Mouse (Mus musculus): Measurements from ENCODE around the gene Pebp1.

The Pebp1 gene

DNA sequence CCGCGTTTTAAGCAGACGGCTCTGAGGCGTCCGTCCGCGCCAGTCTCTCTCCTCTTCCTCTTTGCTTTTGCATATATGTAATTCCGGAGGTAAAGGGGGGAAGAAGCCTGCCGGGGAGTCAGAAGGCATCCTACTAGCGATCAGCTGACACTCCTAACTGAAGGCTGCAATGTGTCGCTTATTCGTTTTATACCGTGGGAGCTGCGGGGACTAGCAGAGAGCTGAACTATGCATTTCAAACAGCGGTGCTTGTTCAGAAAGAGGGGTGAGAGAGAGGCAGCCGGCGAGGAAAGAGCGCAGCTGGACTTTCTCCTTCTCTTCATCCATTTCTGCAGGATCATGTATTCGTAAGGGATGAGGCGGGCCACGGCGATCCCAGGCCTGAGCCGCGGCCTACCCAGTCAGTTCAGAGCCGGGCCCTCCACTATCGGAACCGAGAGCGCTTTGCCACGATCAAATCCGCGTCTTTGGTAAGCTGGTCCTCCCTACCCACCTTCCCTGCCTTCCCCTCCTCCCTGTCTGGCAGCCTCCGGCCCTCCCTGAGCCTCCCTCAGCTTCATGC, 46.6 kb downstream of the Pebp1 start:
- peak; percentile 21 for DNase-seq (ENCODE audit: low spot score)

DNA sequence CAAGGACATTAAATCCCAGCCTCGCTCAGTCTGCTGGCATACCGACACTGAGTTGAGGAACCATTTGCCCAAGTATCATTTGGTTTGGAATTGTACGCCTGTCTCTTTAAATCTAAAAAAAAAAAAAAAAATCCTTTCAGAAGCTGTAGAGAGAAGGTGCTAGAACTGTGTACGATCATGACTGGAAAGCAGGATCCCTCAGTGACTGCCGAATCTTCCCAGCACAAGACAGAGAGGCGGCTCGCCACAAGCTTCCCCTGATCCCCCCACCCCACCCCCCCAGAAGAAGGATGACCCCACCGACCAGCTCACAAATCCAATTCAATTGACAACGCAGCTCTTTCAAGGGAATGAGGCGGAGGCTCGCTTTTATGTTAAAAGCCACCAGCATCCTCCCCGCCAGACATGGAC, 47.1 kb downstream of the Pebp1 start:
- DNase-seq (ENCODE audit: low spot score) = no peak

DNA sequence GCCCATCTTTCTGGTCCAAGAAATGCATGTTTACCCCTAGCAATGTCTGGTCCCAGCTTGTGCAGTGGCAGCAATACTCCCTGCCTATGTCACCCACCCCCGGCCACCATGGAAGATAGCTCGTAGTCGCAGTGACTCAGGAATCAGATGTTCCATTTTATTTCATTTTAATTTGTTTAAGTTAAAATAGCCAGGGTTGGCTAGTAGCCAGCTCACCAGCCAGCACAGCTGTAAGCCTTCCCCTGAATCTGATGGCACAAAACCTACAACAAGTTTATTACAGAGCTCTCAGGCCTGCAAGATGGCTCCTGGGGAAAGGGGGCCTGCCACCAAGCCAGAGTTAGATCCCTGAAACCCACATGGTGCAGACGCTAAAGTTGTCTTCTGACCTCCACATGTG, 48.3 kb downstream of the Pebp1 start:
- no peak for DNase-seq (ENCODE audit: low spot score)

DNA sequence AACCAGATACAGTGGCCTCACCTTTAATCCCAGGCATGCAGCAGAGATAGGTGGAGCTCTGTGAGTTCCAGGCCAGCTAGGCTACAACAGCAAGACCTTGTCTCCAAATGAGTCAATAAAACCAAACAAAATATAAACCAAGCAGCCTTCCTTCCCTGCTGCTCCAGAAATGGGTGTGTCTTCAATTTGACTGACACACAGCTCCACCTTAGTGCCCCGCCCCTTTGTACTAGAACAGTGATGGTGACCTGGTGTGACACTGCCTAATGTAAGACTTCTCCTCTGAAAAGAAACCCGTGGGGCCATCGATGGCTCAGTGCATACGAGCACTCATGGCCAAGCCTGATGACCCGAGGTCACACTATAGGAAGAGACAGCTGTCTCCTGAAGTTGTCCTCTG, 50.9 kb downstream of the Pebp1 start:
- DNase-seq (ENCODE audit: low spot score) = no peak
